Mouse (Mus musculus) liver, postnatal 0 days (tissue): ENCODE measurements at regions not wholly inside any gene's neighbourhood (a gene's known extent, or its start where the extent isn't known, plus 50 kb on each side); places are given as distances from the start of the nearest gene placed in this dataset.

Experiments used
- CTCF ChIP-seq: sonication (generic); IDR thresholded peaks from 2 replicates; pipeline ENCODE4 v1.5.1; 2016; ENCODE audit warnings: antibody characterized with exemption, low read depth
- EP300 ChIP-seq: IDR thresholded peaks from 2 replicates; pipeline ENCODE4 v1.6.1; 2016; ENCODE audit warnings: antibody characterized with exemption, low read depth, mild to moderate bottlenecking

DNA sequence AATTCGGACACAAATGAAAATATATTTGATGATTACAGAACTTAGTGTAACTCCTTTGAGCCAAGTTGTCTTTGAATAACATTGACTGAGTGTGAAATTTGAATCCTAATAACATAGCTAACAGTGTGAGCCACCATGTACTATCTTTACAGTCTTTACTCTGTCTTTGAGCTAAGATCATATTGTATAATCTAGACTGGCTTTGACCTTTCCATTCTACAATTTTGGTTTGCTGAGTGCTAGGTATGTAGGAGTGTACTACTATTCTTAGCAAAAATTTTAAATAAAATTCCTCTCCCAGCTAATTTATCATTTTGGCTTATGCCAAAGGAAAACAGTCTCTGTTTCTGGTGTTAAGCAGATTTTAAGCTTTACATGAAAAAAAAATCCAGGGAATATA, 1328.4 kb upstream of the Adam24 start:
- no peak for TF ChIP-seq CTCF
- no peak for TF ChIP-seq EP300
